In genomic region chr4:133536652-133537051, GRCm38 (mm10) we compare ENCODE assay signal across 14 mouse cellular contexts. TPM values are rescaled to one million over a fixed set of nuclear protein-coding genes. Genes with fewer than 3 reads are reported as not detected.
"Had no signal": no experiment of that assay in that cellular context is flagged by ENCODE, and none has a peak within 500 bp of the region (broad histone marks: within the 10 kb centered on the region; RNA-seq: fewer than 3 reads in every experiment).

No protein-coding gene starts in this region.

- ATAC-seq: midbrain, embryonic 13.5 days had no signal

- H3K9me3 ChIP-seq: limb, embryonic 15.5 days; midbrain, embryonic 13.5 days had no signal

- H3K4me2 ChIP-seq: limb, embryonic 15.5 days; midbrain, embryonic 13.5 days had no signal

- H3K27me3 ChIP-seq: limb, embryonic 15.5 days; midbrain, embryonic 13.5 days had no signal

- H3K4me3 ChIP-seq: limb, embryonic 15.5 days; midbrain, embryonic 13.5 days had no signal

- H3K9ac ChIP-seq: limb, embryonic 15.5 days; liver, embryonic 14.5 days; midbrain, embryonic 13.5 days had no signal

- H3K4me1 ChIP-seq: limb, embryonic 15.5 days; midbrain, embryonic 13.5 days had no signal

- H3K27ac ChIP-seq: limb, embryonic 15.5 days; liver, embryonic 14.5 days; midbrain, embryonic 13.5 days had no signal

- DNase-seq: layer of hippocampus, postnatal 36 days; lung, adult 18-20 months; lung, postnatal 36 days; right cerebral cortex, postnatal 14 days; thymus, postnatal 4 days had no signal

RNA-seq across cellular contexts. Expression of gene Nr0b2, which starts 16.5 kb away (rescaled TPM):
- total RNA-seq: layer of hippocampus, postnatal 36 days; left cerebral cortex, adult 8-10 months; left cerebral cortex, postnatal 25 days; midbrain, postnatal 0 days had no signal
- polyA plus RNA-seq: limb, embryonic 11.5 days; limb, embryonic 15.5 days; midbrain, embryonic 13.5 days; midbrain, postnatal 0 days; neural tube, embryonic 14.5 days had no signal

RNA-seq across cellular contexts. Expression of gene Kdf1, which starts 17.9 kb away (rescaled TPM):
- total RNA-seq: left cerebral cortex, postnatal 25 days; megakaryocyte progenitor cell, adult 5-6 weeks had no signal

RNA-seq across cellular contexts. Expression of gene Trnp1, which starts 38.3 kb away (rescaled TPM):
- total RNA-seq: megakaryocyte progenitor cell, adult 5-6 weeks had no signal
